Mouse (Mus musculus) cerebellum, adult 2 months (tissue): ENCODE measurements at regions not wholly inside any gene's neighbourhood (a gene's known extent, or its start where the extent isn't known, plus 50 kb on each side); places are given as distances from the start of the nearest gene placed in this dataset.
"Not testable (repeated sequence)": the region's sequence is repeated elsewhere in the genome, so short reads cannot be mapped to it uniquely, and the experiment has no call there.

Experiments used
- DNase-seq, 2 experiments: peaks; one replicate each; pipeline ENCODE4 v3.0.0; 2021
- H3K27ac ChIP-seq: fragments of 200-500 bp; 2 replicates; pipeline ENCODE4 v1.5.1; 2012; ENCODE audit warnings: low read length, control low read depth, inconsistent platforms; ENCODE audit not compliant: insufficient read depth
- H3K27me3 ChIP-seq: fragments of 200-500 bp; 2 replicates; pipeline ENCODE4 v1.6.1; 2012; ENCODE audit warnings: inconsistent platforms, mild to moderate bottlenecking, low read length, moderate library complexity; ENCODE audit not compliant: control insufficient read depth, insufficient read depth
- H3K4me1 ChIP-seq: fragments of 200-500 bp; 2 replicates; pipeline ENCODE4 v1.6.1; 2011; ENCODE audit warnings: low read length; ENCODE audit not compliant: control insufficient read depth, insufficient read depth
- H3K4me3 ChIP-seq: fragments of 200-500 bp; replicated peaks from 2 replicates; pipeline ENCODE3; 2011; ENCODE audit warnings: mild to moderate bottlenecking, low read depth, low read length, control low read depth; ENCODE audit not compliant: insufficient read depth
- CTCF ChIP-seq: fragments of 200-500 bp; IDR thresholded peaks from 2 replicates; pipeline ENCODE4 v1.5.1; 2011; ENCODE audit warnings: low read depth, mild to moderate bottlenecking, control low read depth, low read length, moderate library complexity, borderline replicate concordance; ENCODE audit not compliant: insufficient read depth
- POLR2A ChIP-seq: fragments of 200-500 bp; IDR thresholded peaks from 2 replicates; pipeline ENCODE4 v1.6.1; 2011; ENCODE audit warnings: low read length, control low read depth, borderline replicate concordance; ENCODE audit not compliant: insufficient read depth
- WGBS: fragments of 180-500 bp; shearing (Covaris S2); methylation state at CpG from one replicate; pipeline ENCODE4 v1.1.7; 2018; 5-methylcytosine and 5-hydroxymethylcytosine counted together

DNA sequence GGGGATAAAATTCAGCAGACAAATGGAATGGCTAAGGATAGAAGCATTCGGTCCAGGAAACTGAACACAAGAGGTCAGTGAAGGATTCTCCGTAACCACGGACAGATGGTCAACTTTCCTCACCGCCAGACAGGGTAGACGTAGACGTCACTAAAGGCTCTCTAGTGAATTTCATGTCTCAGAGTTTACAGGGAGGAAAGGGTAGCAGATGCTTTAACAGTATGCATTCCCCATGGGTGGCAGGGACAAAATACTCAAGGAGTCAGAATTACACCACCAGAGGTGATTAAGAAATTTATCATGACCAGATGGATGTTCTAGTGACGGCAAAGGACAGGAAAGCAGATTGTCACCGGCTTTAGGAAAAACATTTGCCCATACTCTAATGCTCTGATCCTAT lies 331.2 kb downstream of the Sh2d4b start:
- H3K4me3 ChIP-seq, result no peak overlapping the region
- no peaks in the 10 kb centered on the region for H3K4me1 ChIP-seq
- no peaks in the 10 kb centered on the region for H3K27me3 ChIP-seq
- 17% methylated on average over 8 of the region's 8 CpGs for WGBS
- no peak overlapping the region for H3K27ac ChIP-seq
- no peak for TF ChIP-seq CTCF
- peak; percentile 13 to 42 for DNase-seq

DNA sequence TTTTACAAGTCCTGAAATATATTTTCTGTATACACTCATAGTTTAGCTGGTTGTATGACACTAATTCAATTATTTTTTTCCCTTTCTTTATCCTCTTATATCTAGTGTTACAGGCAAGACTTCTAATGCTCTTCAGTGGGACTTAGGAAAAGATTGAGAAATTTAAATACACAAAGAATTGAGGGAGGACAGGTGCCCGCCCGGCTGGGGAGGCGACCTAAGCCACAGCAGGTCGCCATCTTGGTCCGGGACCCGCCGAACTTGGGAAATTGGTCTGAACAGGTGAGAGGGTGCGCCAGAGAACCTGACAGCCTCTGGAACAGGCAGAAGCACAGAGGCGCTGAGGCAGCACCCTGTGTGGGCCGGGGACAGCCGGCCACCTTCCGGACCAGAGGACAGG lies 346.6 kb downstream of the Sh2d4b start:
- not testable (repeated sequence) for H3K4me3 ChIP-seq, H3K4me1 ChIP-seq, H3K27ac ChIP-seq, H3K27me3 ChIP-seq, DNase-seq
- 94% methylated on average over 9 of the region's 12 CpGs for WGBS

DNA sequence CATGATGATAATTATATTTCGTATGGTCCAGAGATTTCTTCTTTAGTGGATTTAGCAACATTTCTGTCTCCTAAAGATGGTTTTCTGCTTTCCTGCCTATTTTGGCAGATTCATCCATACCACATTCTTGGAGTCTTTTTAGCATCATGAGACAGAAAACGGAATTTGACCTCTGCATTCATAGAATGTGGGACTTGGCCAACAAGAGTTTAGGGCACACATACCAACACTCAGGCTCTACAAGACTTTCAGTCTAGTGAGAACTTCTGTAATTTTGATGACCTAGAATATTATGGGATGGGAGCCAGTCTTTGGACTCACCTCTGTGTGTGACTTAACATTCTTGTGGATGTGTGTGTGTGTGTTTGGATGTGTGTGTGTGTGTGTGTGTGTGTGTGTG lies 360.0 kb downstream of the Sh2d4b start:
- no peak for DNase-seq
- Histone ChIP-seq H3K4me3 (no peak overlapping the region), H3K4me1 (no peaks in the 10 kb centered on the region), H3K27me3 (no peaks in the 10 kb centered on the region), H3K27ac (no peak overlapping the region)
- no peak for TF ChIP-seq POLR2A
- TF ChIP-seq CTCF, result no peak
- WGBS, result 84% methylated on average over 2 of the region's 2 CpGs

DNA sequence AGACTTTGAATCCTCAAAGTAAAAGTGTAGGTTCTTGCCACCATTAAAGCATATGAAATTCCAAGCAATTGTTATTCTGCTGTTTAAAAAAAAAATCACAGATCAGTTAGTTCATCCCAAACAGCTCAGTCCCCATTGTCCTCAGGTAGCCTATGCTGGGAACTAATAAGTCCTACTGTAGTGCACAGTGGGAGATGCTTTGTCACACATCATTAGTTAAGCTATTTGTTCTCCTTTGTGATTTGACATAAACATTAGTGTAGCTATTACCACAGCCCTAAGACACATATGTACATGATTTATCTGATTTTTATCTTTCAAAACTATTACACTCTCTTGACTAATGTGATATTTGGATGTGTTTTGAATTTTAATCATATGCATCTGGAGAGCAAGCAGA lies 378.4 kb downstream of the Sh2d4b start:
- DNase-seq, result no peak
- Histone ChIP-seq H3K4me1 (no peaks in the 10 kb centered on the region), H3K4me3 (no peak overlapping the region), H3K27me3 (no peaks in the 10 kb centered on the region), H3K27ac (no peak overlapping the region)
- no peak for TF ChIP-seq CTCF
- TF ChIP-seq POLR2A, result no peak
